Mouse (Mus musculus) common myeloid progenitor, adult 5-6 weeks (primary cell): ENCODE measurements around the gene 9130409I23Rik. TPM values are rescaled to one million over a fixed set of nuclear protein-coding genes. Genes with fewer than 3 reads are reported as not detected.

Source experiments
- ATAC-seq: replicated peaks from 2 replicates; pipeline ENCODE4 v1.8.0; 2016; ENCODE audit warnings: low read depth, mild to moderate bottlenecking, moderate TSS enrichment, inconsistent platforms; ENCODE audit not compliant: poor library complexity, severe bottlenecking
- total RNA-seq: library from RNA; stranded (forward); fragments of 200-1000, 187-1606 nt; gene quantifications from 2 replicates; pipeline ENCODE4 v1.2.3, GENCODE M21; 2017

9130409I23Rik gene
- total RNA-seq: not detected in 2 replicates

DNA sequence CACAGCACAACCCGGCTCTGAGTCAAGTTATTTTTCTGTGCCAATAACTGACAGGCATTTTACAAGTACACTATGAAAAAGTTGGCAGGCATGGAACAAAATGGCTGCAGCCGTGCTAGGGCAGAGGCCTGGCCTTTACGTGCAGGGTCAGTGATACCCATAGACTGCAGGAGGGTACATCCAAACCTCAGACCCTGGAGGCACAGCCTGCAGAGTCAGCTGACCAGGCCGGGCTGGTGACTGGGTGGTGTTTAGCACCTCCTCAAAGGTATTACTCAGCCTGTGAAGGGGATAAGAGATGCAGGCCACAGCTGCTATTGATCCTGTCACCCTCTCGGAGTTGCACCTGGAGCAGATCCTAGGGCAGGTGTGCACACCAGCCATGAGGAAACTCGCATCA, at the start of gene 9130409I23Rik:
Gene 9130409I23Rik, plus strand, starts transcription at position 301 of the 400 bp plus-strand sequence.
- ATAC-seq: no peak

- no peak for ATAC-seq
Observed at GRCm38 (mm10) chr1:181001621-181002020, 49.4 kb upstream of the 9130409I23Rik start.

- ATAC-seq: no peak
Observed at GRCm38 (mm10) chr1:181003790-181004189, 47.2 kb upstream of the 9130409I23Rik start.

DNA sequence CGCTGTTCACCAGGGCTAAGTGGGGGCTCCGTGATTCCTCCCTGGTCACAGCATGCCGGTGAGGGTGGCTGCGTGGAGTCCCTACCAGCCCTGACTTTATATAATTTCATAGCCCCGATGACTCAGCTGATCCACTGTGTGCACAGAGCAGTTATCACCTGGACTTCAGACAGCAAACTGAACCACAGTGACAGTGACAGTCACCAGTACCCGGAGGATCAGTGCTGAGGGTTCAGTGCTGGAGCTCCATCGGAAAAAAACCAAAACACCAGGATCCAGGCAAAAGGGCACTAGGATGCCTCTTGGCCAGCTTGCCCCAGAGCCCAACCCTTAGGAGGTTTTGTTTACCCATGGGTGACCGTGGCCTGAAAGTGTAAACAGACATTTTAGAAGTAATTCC, 45.7 kb upstream of the 9130409I23Rik start:
- ATAC-seq: no peak

DNA sequence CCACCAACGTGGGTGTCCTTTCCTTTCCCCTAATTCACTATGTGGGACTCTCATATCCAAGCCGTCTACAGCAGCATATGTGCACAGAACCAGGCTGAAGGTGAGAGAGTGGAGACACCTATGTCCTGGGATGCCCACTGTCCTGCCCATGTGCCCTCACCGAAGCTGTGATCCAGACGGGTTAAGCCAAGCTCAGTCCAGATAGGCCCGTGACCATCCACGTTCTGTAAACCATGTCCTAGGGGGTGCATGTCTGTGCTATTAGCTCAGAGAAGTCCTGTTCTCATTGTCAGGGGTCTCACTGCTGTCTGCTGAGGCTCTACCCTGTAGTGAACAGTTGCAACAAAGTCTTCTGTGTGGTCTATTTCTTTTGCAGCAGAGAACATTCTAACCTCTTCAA, 43.2 kb upstream of the 9130409I23Rik start:
- no peak for ATAC-seq

GRCm38 (mm10) chr1:181008266-181008665, 42.8 kb upstream of the 9130409I23Rik start:
- ATAC-seq: no peak

GRCm38 (mm10) chr1:181009011-181009590, 41.9 kb upstream of the 9130409I23Rik start:
- no peak for ATAC-seq

DNA sequence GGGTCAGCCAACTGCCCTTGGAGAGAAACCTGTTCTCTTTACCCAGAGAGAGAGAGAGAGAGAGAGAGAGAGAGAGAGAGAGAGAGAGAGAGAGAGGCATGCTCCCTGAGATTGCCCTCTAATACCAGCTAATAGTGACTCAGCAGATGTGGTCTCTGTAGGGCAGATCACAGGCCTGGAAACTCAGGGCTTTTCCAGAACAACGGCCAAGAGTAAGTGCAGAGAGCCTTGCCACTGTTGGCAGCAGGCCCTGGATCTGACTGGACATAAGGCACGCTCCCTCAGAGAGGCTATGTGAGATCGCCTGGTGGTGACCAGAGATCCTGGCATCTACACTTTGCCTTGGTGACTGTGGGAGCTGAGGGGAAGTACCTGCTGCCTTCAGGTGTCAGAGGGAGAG, 41.3 kb upstream of the 9130409I23Rik start:
- peak; percentile 60; the same call in 1 of the 2 replicates for ATAC-seq

DNA sequence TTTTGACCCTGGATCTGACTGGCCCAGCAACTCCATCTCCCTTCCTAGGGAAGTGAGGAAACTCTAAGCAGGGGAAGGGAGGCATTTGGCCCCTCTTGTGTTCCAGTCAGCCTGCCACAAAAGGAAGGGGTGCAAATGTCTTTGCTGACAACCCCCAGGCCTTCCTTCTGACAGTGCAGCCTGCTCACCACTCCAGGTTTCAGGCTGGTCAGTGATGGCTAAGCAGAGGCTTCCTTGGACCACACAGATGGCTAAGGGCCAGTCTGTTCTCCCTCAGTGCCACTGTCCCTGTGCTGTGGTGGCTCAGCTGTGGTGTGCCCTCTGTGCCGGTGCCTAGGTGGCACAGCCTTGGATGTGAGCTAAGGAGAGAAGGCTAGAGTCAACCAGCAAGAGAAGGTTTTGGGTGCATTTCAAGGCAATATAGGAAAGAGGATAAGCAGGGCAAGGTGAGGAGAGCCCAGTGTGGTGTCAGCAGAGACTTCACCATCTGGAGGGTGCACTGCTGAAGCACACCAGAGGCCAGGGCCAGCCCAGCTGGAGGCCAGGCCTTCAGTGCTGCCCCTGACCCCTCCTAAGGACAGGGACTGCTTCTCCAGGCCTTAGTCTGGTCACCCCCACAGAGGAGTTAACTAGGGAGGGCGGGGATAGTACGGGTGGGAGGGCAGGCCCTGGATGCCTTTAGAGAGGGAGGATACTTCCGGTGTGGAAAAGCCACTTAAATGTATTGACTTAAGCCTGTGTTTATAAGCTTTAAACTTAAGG, 40.7 kb upstream of the 9130409I23Rik start:
- ATAC-seq: no peak

GRCm38 (mm10) chr1:181011601-181012000, 39.4 kb upstream of the 9130409I23Rik start:
- no peak for ATAC-seq

DNA sequence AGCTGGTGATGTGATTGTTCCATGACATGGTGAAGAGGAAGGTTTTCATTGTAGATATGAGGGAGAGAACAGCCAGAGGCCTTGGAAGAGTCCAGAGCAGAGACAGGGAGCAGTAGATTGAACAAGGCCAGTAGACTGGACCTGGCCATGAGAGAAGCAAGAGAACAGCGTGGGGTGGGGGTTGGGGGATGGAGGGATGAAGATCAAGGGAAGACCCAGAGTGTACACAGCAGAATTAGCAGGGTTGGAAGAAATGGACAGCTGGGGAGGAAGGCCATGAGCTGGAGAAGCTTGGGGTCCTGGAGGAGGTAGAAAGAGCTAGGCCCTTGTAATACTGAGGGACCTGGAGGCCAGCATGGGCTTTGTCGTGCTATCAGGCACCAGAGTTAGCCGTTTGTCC, 38.6 kb upstream of the 9130409I23Rik start:
- ATAC-seq: no peak

- ATAC-seq: no peak
Observed at GRCm38 (mm10) chr1:181013446-181013845, 37.6 kb upstream of the 9130409I23Rik start.

- no peak for ATAC-seq
Observed at GRCm38 (mm10) chr1:181014731-181015500, 36.1 kb upstream of the 9130409I23Rik start.

- no peak for ATAC-seq
Observed at GRCm38 (mm10) chr1:181015558-181015957, 35.5 kb upstream of the 9130409I23Rik start.

GRCm38 (mm10) chr1:181016045-181016444, 35.0 kb upstream of the 9130409I23Rik start:
- ATAC-seq: no peak

DNA sequence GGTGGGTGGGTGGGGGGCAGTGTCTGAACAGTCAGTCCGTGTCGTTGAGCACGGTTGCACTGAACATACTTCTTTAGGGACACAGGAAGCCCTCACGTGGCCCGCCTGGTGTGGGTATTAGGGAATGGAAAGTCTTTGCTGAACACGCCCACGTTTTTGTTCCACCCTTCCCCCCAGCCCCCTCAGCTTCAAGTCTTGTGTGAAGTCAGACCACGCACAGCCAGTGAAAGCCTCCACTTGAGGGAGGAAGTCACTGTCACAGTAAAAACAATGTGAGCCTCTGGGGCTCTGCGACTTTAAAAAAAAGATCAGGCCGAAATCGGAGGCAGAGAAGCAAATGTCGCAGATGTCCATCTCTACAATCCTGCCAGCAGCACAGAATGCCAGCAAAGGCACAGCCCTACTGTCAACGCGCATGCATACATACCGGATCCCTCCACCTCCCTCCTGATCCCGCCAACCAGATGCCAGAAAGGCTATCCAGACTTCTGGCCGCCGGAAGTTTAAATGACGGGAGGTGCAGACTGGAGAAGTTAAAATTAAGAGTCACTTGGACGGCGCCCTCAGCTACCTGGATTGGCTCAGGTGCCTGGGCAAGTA, 34.4 kb upstream of the 9130409I23Rik start:
- ATAC-seq: peak; percentile 62

DNA sequence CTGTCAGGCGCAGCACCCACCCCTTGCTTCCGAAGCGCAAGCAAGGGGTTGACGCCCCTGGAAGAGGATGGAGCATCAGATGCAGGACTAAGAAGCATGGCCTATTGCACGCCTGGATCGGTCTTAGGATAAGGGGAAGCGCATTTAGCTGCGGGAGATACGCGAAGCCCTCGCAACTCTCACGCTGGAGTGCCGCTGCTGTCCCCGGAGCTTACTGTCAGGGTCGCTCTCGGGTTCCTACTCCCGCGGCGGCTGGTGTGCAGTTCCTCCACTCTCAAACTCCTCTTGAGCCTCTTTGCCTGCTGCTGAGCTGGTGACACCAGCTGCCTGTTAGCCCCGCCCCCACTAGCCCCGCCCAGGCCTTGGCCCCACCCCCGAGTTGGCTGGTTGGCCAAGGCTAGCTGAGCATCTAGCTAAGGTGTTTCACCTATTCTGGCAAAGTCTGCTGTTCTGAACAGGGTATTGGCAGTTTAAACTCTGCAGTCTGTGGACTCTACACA, 33.8 kb upstream of the 9130409I23Rik start:
- peak; percentile 68 for ATAC-seq

- no peak for ATAC-seq
Observed at GRCm38 (mm10) chr1:181017890-181018420, 33.1 kb upstream of the 9130409I23Rik start.

DNA sequence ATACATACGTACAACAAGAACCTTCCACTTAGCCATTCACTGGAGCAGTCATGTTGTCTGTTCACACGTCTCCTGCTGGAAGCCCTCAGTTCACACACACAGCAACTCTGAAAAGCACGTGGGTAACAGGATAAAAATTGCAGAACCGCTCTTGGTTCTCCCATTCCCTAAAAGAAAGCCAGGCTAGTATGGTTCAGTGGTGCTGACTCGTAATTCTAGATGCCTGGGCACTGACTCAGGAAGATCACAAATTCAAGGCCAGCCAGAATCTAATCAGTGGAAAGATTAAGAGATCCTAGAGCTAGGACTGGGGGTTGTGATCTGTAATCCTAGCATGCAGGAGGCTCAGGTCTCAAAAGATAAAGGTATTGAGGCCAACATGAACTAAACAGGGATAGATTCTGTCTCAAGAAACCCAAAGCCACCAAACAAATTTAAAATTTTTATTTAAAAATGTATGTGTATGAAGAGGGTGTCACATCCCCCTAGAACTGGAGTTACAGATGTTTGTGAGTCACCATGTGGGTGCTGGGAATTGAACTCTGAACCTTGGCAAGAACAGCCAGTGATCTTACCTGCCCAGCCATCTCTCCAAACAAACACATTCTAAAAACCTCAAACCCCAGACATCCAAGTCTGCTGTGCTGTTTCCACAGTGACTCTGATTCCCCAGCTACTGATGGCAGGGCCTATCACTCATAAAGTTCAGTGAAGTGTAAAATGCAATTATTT, 30.1 kb upstream of the 9130409I23Rik start, which contains the start of gene Ephx1:
Gene Ephx1, minus strand, starts transcription at position 149 of the 732 bp plus-strand sequence.
- ATAC-seq: no peak
